Mouse (Mus musculus): ENCODE measurements at regions not wholly inside any gene's neighbourhood (a gene's known extent, or its start where the extent isn't known, plus 50 kb on each side); places are given as distances from the start of the nearest gene placed in this dataset.

DNA sequence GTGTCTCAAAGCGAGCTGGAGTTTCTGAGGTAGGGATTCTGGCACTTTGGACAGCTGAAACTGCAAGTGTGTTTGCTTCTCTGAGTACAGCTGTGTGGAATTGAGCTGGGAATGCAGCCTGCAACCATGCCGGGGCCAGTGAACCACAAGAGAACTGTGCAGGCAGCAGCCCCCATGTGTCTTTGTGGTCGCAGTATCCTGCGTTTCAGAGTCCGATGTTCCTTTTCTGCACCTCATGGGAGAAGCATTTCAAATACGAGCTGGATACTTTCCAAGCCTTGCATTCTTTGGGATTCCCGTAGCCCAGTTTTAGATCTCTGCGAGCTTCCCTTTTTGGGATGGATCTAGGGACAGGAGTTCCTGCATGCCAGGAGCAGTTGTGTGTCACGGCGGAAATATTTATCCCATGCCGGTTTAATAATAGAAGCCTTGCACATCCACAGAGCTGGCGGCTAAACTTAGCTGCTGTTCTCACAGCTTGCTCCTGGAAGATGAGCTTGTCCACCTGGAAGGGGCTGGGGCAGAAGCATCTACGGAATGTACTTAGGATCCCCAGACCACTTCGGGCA is 233.3 kb downstream of the Gadd45g start:
- Histone ChIP-seq H3K4me2 (ENCODE audit: low read depth, low read length) (no peak overlapping the region), H3K9ac (ENCODE audit: low read depth, low read length) (no peak overlapping the region), H3K4me3 (ENCODE audit: low read depth, low read length) (no peak overlapping the region), H3K36me3 (ENCODE audit: control insufficient read depth, insufficient read depth) (no peaks in the 10 kb centered on the region), H3K27ac (ENCODE audit: low read length) (no peak overlapping the region), H3K9me3 (replicated peaks; ENCODE audit: control insufficient read depth, low read length) (no peaks in the 10 kb centered on the region), H3K4me1 (ENCODE audit: control insufficient read depth, low read depth, low read length) (no peaks in the 10 kb centered on the region), H3K27me3 (ENCODE audit: control insufficient read depth, insufficient read depth, low read depth, low read length) (no peaks in the 10 kb centered on the region)
- no peak for ATAC-seq (ENCODE audit: low read depth)
- 36% methylated on average over 14 of the region's 14 CpGs for whole genome bisulfite sequencing (ENCODE audit: insufficient replicate concordance)

DNA sequence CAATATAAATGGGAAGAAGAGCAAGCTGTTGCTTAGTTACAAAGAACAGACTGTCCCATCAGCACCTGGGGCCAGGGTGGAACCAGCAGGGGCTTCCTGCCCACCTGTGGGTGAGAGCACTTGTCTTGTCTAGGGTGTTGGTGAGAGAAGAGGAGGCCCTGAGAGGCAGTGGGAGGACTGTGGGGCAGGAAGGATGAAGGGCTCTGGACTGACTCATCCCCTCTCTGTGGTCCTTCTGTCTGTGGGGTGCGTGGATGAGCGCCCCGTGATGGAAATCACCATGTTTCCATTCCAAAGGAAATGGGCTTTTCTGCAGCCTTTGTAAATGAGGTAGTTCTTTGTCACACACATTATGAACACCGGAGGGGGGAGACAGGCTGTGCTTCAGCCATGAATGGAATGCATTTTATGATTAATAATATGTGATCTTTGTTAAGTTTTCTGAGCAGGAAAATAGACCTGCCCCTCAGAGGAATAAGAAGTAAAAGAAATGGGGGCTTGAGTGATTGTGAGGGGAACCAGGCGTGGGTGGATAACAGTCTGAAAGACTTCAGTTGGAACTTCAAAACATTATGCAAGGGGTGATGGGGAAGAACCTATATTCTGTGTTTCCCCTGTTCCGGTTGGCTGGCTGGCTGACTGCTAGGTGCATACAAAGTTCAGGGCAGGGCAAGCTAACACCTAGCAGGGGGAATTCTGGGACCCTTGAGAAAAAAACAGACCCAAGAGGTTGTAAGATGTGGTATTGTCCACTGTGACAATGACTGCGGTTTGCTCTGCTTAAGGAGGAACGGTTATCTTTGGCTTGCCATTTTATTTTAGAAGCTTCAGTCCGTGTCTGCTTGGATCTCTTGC is 237.3 kb downstream of the Gadd45g start:
- no peak overlapping the region for H3K4me3 ChIP-seq (ENCODE audit: low read depth, low read length)
- no peak overlapping the region for H3K27ac ChIP-seq (ENCODE audit: low read length)
- H3K27me3 ChIP-seq (ENCODE audit: control insufficient read depth, insufficient read depth, low read depth, low read length): no peaks in the 10 kb centered on the region
- no peak overlapping the region for H3K9ac ChIP-seq (ENCODE audit: low read depth, low read length)
- no peaks in the 10 kb centered on the region for H3K9me3 ChIP-seq (replicated peaks; ENCODE audit: control insufficient read depth, low read length)
- H3K4me2 ChIP-seq (ENCODE audit: low read depth, low read length): no peak overlapping the region
- WGBS (ENCODE audit: insufficient replicate concordance): 55% methylated on average over 9 of the region's 9 CpGs
- no peaks in the 10 kb centered on the region for H3K36me3 ChIP-seq (ENCODE audit: control insufficient read depth, insufficient read depth)
- H3K4me1 ChIP-seq (ENCODE audit: control insufficient read depth, low read depth, low read length): no peaks in the 10 kb centered on the region; the same call in 1 of the 2 replicates
- no peak for ATAC-seq (ENCODE audit: low read depth)

DNA sequence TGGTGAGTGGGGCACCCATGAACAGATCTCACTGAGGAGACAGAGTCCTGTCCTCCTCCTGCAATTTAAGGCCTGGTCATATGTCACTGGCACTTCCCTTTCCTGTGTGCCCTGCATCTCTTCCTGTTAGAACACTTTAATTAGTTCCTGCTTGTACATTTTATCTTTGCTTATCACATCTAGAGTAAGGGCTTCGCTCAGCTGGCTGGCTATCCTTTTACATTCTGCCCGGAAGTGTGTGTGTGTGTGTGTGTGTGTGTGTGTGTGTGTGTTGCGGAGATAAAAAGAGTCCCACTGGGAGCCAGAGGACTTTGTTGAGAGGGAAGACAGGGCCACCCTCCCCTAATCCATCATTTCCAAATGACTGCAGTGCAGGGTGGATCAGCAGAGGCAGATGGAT is 238.6 kb downstream of the Gadd45g start:
- Histone ChIP-seq H3K9ac (ENCODE audit: low read depth, low read length) (no peak overlapping the region), H3K9me3 (replicated peaks; ENCODE audit: control insufficient read depth, low read length) (no peaks in the 10 kb centered on the region), H3K36me3 (ENCODE audit: control insufficient read depth, insufficient read depth) (no peaks in the 10 kb centered on the region), H3K4me3 (ENCODE audit: low read depth, low read length) (no peak overlapping the region), H3K4me1 (ENCODE audit: control insufficient read depth, low read depth, low read length) (no peaks in the 10 kb centered on the region; the same call in 1 of the 2 replicates), H3K27me3 (ENCODE audit: control insufficient read depth, insufficient read depth, low read depth, low read length) (no peaks in the 10 kb centered on the region), H3K4me2 (ENCODE audit: low read depth, low read length) (no peak overlapping the region), H3K27ac (ENCODE audit: low read length) (no peak overlapping the region)
- peak; percentile 21; the same call in 1 of the 2 replicates for ATAC-seq (ENCODE audit: low read depth)
- WGBS (ENCODE audit: insufficient replicate concordance): 13% methylated on average over 3 of the region's 3 CpGs

DNA sequence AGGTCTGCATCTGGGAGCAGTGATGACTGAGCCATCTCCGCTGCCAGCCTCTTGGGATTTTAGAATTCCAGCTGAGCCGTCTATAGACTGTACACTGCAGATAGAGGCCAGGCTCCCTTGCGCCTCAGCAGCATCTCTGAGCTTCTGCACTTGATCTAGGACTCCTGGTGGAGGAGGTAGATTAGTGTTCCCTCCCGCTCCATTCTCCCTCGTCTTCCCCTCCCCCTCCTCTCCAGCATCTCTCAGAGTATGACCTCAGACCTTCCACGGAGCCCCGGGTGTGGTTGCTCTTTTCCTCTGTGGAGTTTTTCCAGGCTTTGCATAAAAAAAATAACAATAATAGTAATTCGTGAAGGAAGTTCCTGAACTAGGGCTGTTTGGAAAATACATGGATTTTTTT is 241.8 kb downstream of the Gadd45g start:
- Histone ChIP-seq H3K4me1 (ENCODE audit: control insufficient read depth, low read depth, low read length) (no peaks in the 10 kb centered on the region; the same call in 1 of the 2 replicates), H3K27me3 (ENCODE audit: control insufficient read depth, insufficient read depth, low read depth, low read length) (no peaks in the 10 kb centered on the region), H3K4me3 (ENCODE audit: low read depth, low read length) (no peak overlapping the region), H3K36me3 (ENCODE audit: control insufficient read depth, insufficient read depth) (no peaks in the 10 kb centered on the region), H3K27ac (ENCODE audit: low read length) (no peak overlapping the region), H3K9ac (ENCODE audit: low read depth, low read length) (no peak overlapping the region), H3K4me2 (ENCODE audit: low read depth, low read length) (no peak overlapping the region), H3K9me3 (replicated peaks; ENCODE audit: control insufficient read depth, low read length) (no peaks in the 10 kb centered on the region)
- ATAC-seq (ENCODE audit: low read depth): no peak
- WGBS (ENCODE audit: insufficient replicate concordance): 32% methylated on average over 8 of the region's 8 CpGs

DNA sequence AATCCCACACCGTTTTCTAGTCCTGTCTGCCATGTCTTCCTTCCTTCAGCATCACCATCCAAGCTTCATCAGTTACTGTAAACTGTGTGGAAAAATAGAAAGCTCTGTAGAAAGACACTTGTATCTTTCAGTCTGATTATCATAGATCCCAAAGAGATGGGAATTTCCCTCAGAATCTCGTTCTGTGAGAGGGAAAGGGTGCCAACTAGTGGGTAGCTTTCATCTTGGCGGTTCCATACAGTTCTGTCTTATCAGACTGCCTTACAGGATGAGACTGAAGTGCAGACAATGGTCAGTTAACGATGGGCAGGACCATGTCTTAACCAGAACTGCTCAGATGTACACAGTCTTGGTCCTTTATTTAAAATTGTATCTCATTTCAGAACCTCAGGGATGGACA is 243.9 kb downstream of the Gadd45g start:
- no peaks in the 10 kb centered on the region; the same call in 1 of the 2 replicates for H3K4me1 ChIP-seq (ENCODE audit: control insufficient read depth, low read depth, low read length)
- no peak overlapping the region for H3K9ac ChIP-seq (ENCODE audit: low read depth, low read length)
- H3K36me3 ChIP-seq (ENCODE audit: control insufficient read depth, insufficient read depth): no peaks in the 10 kb centered on the region
- no peaks in the 10 kb centered on the region for H3K9me3 ChIP-seq (replicated peaks; ENCODE audit: control insufficient read depth, low read length)
- H3K27me3 ChIP-seq (ENCODE audit: control insufficient read depth, insufficient read depth, low read depth, low read length): no peaks in the 10 kb centered on the region
- no peak for ATAC-seq (ENCODE audit: low read depth)
- 51% methylated on average over 4 of the region's 4 CpGs for WGBS (ENCODE audit: insufficient replicate concordance)
- no peak overlapping the region for H3K4me3 ChIP-seq (ENCODE audit: low read depth, low read length)
- H3K4me2 ChIP-seq (ENCODE audit: low read depth, low read length): no peak overlapping the region
- H3K27ac ChIP-seq (ENCODE audit: low read length): no peak overlapping the region

DNA sequence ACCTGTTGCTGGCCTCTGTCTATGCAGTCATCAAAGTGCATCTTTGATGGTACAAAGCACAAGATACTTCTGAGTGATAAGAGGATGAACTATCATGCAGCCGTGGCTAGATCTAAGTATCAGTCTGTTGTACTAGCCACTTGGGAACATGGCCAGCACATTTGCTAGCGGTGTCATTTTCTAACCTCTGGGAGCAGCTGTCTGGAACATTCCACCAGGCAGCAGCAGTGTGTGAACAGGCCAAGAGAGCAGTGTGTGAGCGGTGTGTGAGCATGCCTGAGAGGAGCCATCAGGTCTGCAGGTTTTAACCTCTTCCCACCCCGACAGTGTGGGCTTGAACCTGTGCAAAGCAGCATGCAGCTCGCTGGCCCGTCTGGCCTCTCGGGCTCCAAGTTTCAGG is 248.3 kb downstream of the Gadd45g start:
- Histone ChIP-seq H3K4me2 (ENCODE audit: low read depth, low read length) (no peak overlapping the region), H3K9me3 (replicated peaks; ENCODE audit: control insufficient read depth, low read length) (no peaks in the 10 kb centered on the region), H3K27ac (ENCODE audit: low read length) (no peak overlapping the region), H3K4me1 (ENCODE audit: control insufficient read depth, low read depth, low read length) (no peaks in the 10 kb centered on the region), H3K36me3 (ENCODE audit: control insufficient read depth, insufficient read depth) (no peaks in the 10 kb centered on the region), H3K9ac (ENCODE audit: low read depth, low read length) (no peak overlapping the region), H3K27me3 (ENCODE audit: control insufficient read depth, insufficient read depth, low read depth, low read length) (no peaks in the 10 kb centered on the region), H3K4me3 (ENCODE audit: low read depth, low read length) (no peak overlapping the region)
- ATAC-seq (ENCODE audit: low read depth): no peak
- WGBS (ENCODE audit: insufficient replicate concordance): 70% methylated on average over 7 of the region's 7 CpGs

GRCm38 (mm10) chr13:52096506-52096905 is 250.0 kb downstream of the Gadd45g start:
- Histone ChIP-seq H3K9ac (ENCODE audit: low read depth, low read length) (no peak overlapping the region), H3K27ac (ENCODE audit: low read length) (no peak overlapping the region), H3K9me3 (replicated peaks; ENCODE audit: control insufficient read depth, low read length) (no peaks in the 10 kb centered on the region), H3K4me2 (ENCODE audit: low read depth, low read length) (no peak overlapping the region), H3K4me1 (ENCODE audit: control insufficient read depth, low read depth, low read length) (no peaks in the 10 kb centered on the region), H3K36me3 (ENCODE audit: control insufficient read depth, insufficient read depth) (no peaks in the 10 kb centered on the region), H3K4me3 (ENCODE audit: low read depth, low read length) (no peak overlapping the region), H3K27me3 (ENCODE audit: control insufficient read depth, insufficient read depth, low read depth, low read length) (no peaks in the 10 kb centered on the region)
- WGBS (ENCODE audit: insufficient replicate concordance): 59% methylated on average over 7 of the region's 7 CpGs
- ATAC-seq (ENCODE audit: low read depth): no peak

DNA sequence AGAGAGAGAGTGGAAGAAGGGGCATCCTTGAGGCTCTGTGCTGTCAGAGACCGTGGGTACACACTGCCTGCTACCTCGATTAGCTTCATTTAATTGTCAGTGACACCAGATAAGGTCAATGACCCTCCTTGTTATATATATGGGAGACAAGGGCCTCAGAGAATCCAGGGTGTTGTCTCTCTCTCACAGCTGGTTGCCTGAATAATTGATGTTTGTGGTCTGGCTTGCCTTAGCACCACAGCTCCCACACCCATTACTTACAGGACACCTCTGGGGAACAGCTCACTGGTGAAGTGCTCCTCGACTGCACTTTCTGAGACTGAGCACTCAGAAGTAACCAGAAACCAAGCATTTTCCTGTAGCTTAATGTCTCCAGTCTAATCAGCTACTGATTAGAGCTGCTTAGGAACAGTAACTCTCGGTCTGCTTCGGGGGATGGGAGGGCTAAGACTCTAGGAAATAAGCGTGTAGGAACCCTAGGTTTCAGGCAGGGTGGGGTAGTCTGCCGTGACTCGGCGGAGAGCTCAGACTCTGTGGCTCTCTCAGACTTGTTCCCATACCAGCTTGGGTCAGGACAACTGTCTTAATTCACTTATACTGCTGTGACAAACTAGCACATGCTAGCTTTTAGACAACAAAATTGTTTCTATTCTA is 259.6 kb downstream of the Gadd45g start:
- Histone ChIP-seq H3K27ac (ENCODE audit: low read length) (no peak overlapping the region), H3K4me3 (ENCODE audit: low read depth, low read length) (no peak overlapping the region), H3K9me3 (replicated peaks; ENCODE audit: control insufficient read depth, low read length) (no peaks in the 10 kb centered on the region), H3K27me3 (ENCODE audit: control insufficient read depth, insufficient read depth, low read depth, low read length) (no peaks in the 10 kb centered on the region), H3K36me3 (ENCODE audit: control insufficient read depth, insufficient read depth) (no peaks in the 10 kb centered on the region), H3K9ac (ENCODE audit: low read depth, low read length) (no peak overlapping the region), H3K4me2 (ENCODE audit: low read depth, low read length) (no peak overlapping the region), H3K4me1 (ENCODE audit: control insufficient read depth, low read depth, low read length) (no peaks in the 10 kb centered on the region)
- WGBS (ENCODE audit: insufficient replicate concordance): 16% methylated on average over 9 of the region's 9 CpGs
- ATAC-seq (ENCODE audit: low read depth): no peak

DNA sequence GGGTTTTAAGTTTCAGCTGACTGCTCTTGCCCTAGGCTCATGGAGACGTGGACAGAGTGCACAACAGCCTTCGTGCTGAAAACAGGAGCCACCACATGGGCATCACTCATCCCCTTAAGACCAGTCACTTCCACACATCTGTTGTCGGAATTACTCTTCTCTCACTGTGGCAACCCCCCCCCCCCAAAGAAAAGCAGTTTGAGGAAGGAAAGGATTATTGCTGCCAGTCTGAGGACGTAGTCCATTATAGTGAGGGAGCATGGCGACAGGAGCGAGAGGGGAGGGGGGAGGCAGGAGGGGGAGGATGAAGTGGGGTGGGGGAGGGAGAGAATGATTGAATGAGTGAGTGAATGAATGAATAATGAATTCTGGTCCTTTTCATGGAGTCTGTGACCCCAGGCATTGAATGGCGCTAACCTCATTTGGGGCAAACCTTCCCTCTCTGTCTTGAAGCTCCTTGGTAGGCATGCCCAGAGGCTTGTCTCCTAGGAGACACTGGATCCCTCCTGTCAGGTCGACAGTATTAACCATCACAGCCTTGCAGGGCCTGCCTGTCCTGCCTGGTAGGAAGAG is 262.0 kb downstream of the Gadd45g start:
- Histone ChIP-seq H3K27me3 (ENCODE audit: control insufficient read depth, insufficient read depth, low read depth, low read length) (no peaks in the 10 kb centered on the region), H3K4me1 (ENCODE audit: control insufficient read depth, low read depth, low read length) (no peaks in the 10 kb centered on the region), H3K27ac (ENCODE audit: low read length) (no peak overlapping the region), H3K4me3 (ENCODE audit: low read depth, low read length) (no peak overlapping the region), H3K9ac (ENCODE audit: low read depth, low read length) (no peak overlapping the region), H3K36me3 (ENCODE audit: control insufficient read depth, insufficient read depth) (no peaks in the 10 kb centered on the region), H3K4me2 (ENCODE audit: low read depth, low read length) (no peak overlapping the region), H3K9me3 (replicated peaks; ENCODE audit: control insufficient read depth, low read length) (no peaks in the 10 kb centered on the region)
- no peak for ATAC-seq (ENCODE audit: low read depth)
- WGBS (ENCODE audit: insufficient replicate concordance): 51% methylated on average over 8 of the region's 8 CpGs
